ENCODE assay signal across 9 mouse cellular contexts in the genomic region with DNA sequence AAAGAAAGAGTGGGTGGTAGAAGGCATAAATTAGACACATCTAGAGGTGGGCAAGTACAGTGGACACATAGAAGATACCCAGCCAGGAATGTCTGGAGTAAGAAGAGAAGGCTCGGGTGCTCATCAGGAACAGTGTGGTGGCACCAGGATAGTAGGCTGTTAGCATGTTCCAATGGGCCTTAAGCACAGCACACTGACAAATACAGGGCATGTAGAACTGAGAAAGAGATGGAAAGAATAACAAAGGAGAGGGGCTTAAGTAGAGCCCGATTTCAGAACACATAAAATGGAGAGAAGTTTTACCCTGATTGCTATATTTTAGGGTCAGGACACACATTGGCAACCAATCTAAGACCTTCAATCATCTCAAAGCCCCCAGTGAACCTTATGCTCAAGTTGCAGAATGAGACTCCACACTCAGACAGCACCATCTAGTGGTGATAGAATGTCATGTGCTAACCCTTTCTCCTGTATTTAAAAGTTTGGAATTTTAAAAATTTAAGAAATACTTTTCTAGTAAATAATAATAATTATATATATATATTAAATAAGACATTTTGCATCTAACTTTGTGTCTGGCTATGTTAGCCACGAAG.
A peak's percentile ranks its signal among the peaks of the same experiment; 100 is the strongest.
DNase-seq lines count a peak whose midpoint lies in the region; TF ChIP-seq lines count a peak whose summit lies in the region.
"Had no signal": no experiment of that assay in that cellular context is flagged by ENCODE, and none has a peak within 500 bp of the region (broad histone marks: within the 10 kb centered on the region; RNA-seq: fewer than 3 reads in every experiment).

No protein-coding gene starts in this region.

- H3K4me3 ChIP-seq in left cerebral cortex, adult 2 months = no peak overlapping the region

- peak; percentile 42 to 66 for DNase-seq in cerebellum, postnatal 10 days
- no peak for DNase-seq in cerebellum, adult 8-10 months
- DNase-seq in left cerebral cortex, adult 2 months (ENCODE audit: extremely low spot score in 1 of 2, low spot score in 2 of 2) = no peak
- DNase-seq in left cerebral cortex, adult 11 months (ENCODE audit: low spot score) = no peak
- DNase-seq in c-Kit-positive CD71-negative TER-119-negative erythroid progenitor cells, embryonic 14.5 days (ENCODE audit: low read depth) = peak; percentile 9
- DNase-seq in lung, postnatal 36 days = peak; percentile 51
- DNase-seq in MN1 (ENCODE audit: low spot score) = no peak
- DNase-seq in frontal cortex, postnatal 10 days (ENCODE audit: low spot score in 2 of 2) = no peak

- peak; percentile 76 for TF ChIP-seq CTCF in left cerebral cortex, adult 2 months (IDR thresholded peaks at IDR 0.05)

- intact Hi-C loops in left cerebral cortex, adult 2 months (cut with DNase I) = loop anchor here (1.0 to 10.0 kb wide), 3 partner anchors 162 to 1030 kb away; no protein-coding TSS in a partner anchor

- H3K27ac ChIP-seq in left cerebral cortex, adult 2 months = no peak overlapping the region
- H3K27ac ChIP-seq: macrophage had no signal

Comparison
In these comparisons a context has a peak if more than half of its experiments do, and no peak if none do; other contexts are left out.
1. DNase-seq: peak in cerebellum, postnatal 10 days (2 of 2), c-Kit-positive CD71-negative TER-119-negative erythroid progenitor cells, embryonic 14.5 days (single experiment) and lung, postnatal 36 days (single experiment); none in cerebellum, adult 8-10 months (single experiment), left cerebral cortex, adult 2 months (0 of 2), left cerebral cortex, adult 11 months (single experiment), MN1 (single experiment) and frontal cortex, postnatal 10 days (0 of 2).